Comparison of ENCODE assay signal across 8 mouse cellular contexts in the genomic region with DNA sequence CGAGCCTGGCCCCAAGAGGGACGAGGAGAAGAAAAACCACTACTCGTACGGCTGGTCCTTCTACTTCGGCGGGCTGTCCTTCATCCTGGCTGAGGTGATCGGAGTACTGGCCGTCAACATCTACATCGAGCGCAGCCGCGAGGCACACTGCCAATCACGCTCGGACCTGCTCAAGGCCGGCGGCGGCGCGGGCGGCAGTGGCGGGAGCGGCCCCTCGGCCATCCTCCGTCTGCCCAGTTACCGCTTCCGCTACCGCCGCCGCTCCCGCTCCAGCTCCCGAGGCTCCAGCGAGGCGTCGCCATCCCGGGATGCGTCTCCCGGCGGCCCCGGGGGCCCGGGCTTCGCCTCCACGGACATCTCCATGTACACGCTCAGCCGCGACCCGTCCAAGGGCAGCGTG. TPM values are rescaled to one million over a fixed set of nuclear protein-coding genes. Genes with fewer than 3 reads are reported as not detected.
DNase-seq lines count a peak whose midpoint lies in the region; ATAC-seq and TF ChIP-seq lines count a peak whose summit lies in the region.

No protein-coding gene starts in this region.

- peak overlapping the region; percentile 71 for H3K9ac ChIP-seq in hindbrain, embryonic 15.5 days
- H3K9ac ChIP-seq in liver, embryonic 15.5 days, result no peak overlapping the region
- H3K9ac ChIP-seq in neural tube, embryonic 13.5 days, result peak overlapping the region; percentile 78

- H3K27me3 ChIP-seq in hindbrain, embryonic 15.5 days, result peaks cover 34% of the 10 kb centered on the region
- peaks cover 94% of the 10 kb centered on the region for H3K27me3 ChIP-seq in liver, embryonic 15.5 days
- peaks cover 85% of the 10 kb centered on the region for H3K27me3 ChIP-seq in neural tube, embryonic 13.5 days

- peak overlapping the region; percentile 29 for H3K4me3 ChIP-seq in embryonic fibroblast, embryonic 13.5 days (ENCODE audit: insufficient read depth, low read length)
- peak overlapping the region; percentile 58 for H3K4me3 ChIP-seq in hindbrain, embryonic 15.5 days
- peak overlapping the region; percentile 45 for H3K4me3 ChIP-seq in liver, embryonic 15.5 days (replicated peaks)
- peak overlapping the region; percentile 60 for H3K4me3 ChIP-seq in neural tube, embryonic 13.5 days

- peak overlapping the region; percentile 96 for H3K4me2 ChIP-seq in hindbrain, embryonic 15.5 days
- peak overlapping the region; percentile 72 for H3K4me2 ChIP-seq in liver, embryonic 15.5 days
- peak overlapping the region; percentile 95 for H3K4me2 ChIP-seq in neural tube, embryonic 13.5 days

- 0 out of 2 replicates have a peak, but pooled peaks have one; percentile 6 for ATAC-seq in hindbrain, embryonic 15.5 days (ENCODE audit: low FRiP score, low read depth)
- ATAC-seq in liver, embryonic 15.5 days (ENCODE audit: insufficient read depth), result no peak
- ATAC-seq in neural tube, embryonic 13.5 days (ENCODE audit: low read depth), result no peak
- ATAC-seq in megakaryocyte-erythroid progenitor cell, adult 5-6 weeks (replicated peaks; ENCODE audit: low FRiP score, low TSS enrichment, poor library complexity, severe bottlenecking), result no peak

- no peaks in the 10 kb centered on the region for H3K36me3 ChIP-seq in hindbrain, embryonic 15.5 days
- H3K36me3 ChIP-seq in liver, embryonic 15.5 days (replicated peaks), result no peaks in the 10 kb centered on the region
- H3K36me3 ChIP-seq in neural tube, embryonic 13.5 days, result no peaks in the 10 kb centered on the region

- 2% methylated on average over 37 of the region's 47 CpGs for WGBS in hindbrain, embryonic 15.5 days
- 1% methylated on average over 47 of the region's 47 CpGs for WGBS in liver, embryonic 15.5 days (ENCODE audit: insufficient replicate concordance)
- under 1% methylated on average over 44 of the region's 47 CpGs for WGBS in neural tube, embryonic 13.5 days

- peak; percentile 51 for DNase-seq in A20 (ENCODE audit: low read depth, low spot score)
- peak; percentile 75 for DNase-seq in adrenal gland, postnatal 10 days
- no peak for DNase-seq in thymus, postnatal 36 days

- TF ChIP-seq POLR2A in embryonic fibroblast, embryonic 13.5 days (IDR thresholded peaks at IDR 0.05; ENCODE audit: low read depth, low read length), result no peak

- no peak overlapping the region for H3K27ac ChIP-seq in embryonic fibroblast, embryonic 13.5 days (ENCODE audit: insufficient read depth, low read length)
- 0 out of 2 replicates have a peak overlapping the region, but pooled peaks have one; percentile 40 for H3K27ac ChIP-seq in hindbrain, embryonic 15.5 days (replicated peaks)
- H3K27ac ChIP-seq in liver, embryonic 15.5 days (replicated peaks), result no peak overlapping the region
- H3K27ac ChIP-seq in neural tube, embryonic 13.5 days (replicated peaks), result no peak overlapping the region

- no peak for TF ChIP-seq CTCF in embryonic fibroblast, embryonic 13.5 days (IDR thresholded peaks at IDR 0.05; ENCODE audit: borderline replicate concordance, insufficient read depth, low read length)

- H3K9me3 ChIP-seq in hindbrain, embryonic 15.5 days, result no peaks in the 10 kb centered on the region
- no peaks in the 10 kb centered on the region for H3K9me3 ChIP-seq in liver, embryonic 15.5 days (replicated peaks)
- no peaks in the 10 kb centered on the region for H3K9me3 ChIP-seq in neural tube, embryonic 13.5 days

- H3K4me1 ChIP-seq in embryonic fibroblast, embryonic 13.5 days (ENCODE audit: control insufficient read depth, insufficient read depth, low read length), result no peaks in the 10 kb centered on the region
- H3K4me1 ChIP-seq in hindbrain, embryonic 15.5 days (replicated peaks), result peaks cover 28% of the 10 kb centered on the region
- H3K4me1 ChIP-seq in liver, embryonic 15.5 days (replicated peaks), result peaks cover 6% of the 10 kb centered on the region; the same call in 1 of the 2 replicates
- peaks cover 32% of the 10 kb centered on the region for H3K4me1 ChIP-seq in neural tube, embryonic 13.5 days (replicated peaks)

RNA-seq across cellular contexts. Expression of gene Cacng6, which starts 9.1 kb away (rescaled TPM):
- total RNA-seq in adrenal gland, postnatal 10 days (2021), result 1 to 10 TPM; 1.5 to 6.5 TPM
- polyA plus RNA-seq in embryonic fibroblast, embryonic 13.5 days (2011; ENCODE audit: insufficient read length, low read depth, missing spikeins), result not detected in 2 replicates
- 0.18 TPM in 1 of 2 replicates, not detected in the other for polyA plus RNA-seq in hindbrain, embryonic 15.5 days (2015; fragmentation: Nextera tagmentation; extraction: Ambion mirVana)
- polyA plus RNA-seq in liver, embryonic 15.5 days (2015; fragmentation: Nextera tagmentation; extraction: Ambion mirVana), result 0.35 and 0.66 TPM in 2 replicates
- polyA plus RNA-seq in neural tube, embryonic 13.5 days (2015; fragmentation: Nextera tagmentation; extraction: Ambion mirVana), result 0.10 and 0.69 TPM in 2 replicates
- not detected in 2 replicates for total RNA-seq in megakaryocyte-erythroid progenitor cell, adult 5-6 weeks (2014; fragmentation: Nextera tagmentation)
- not detected in 2 replicates for total RNA-seq in megakaryocyte-erythroid progenitor cell, adult 5-6 weeks (2017)

RNA-seq across cellular contexts. Expression of gene Cacng8, which starts 24.4 kb away (rescaled TPM):
- total RNA-seq in adrenal gland, postnatal 10 days (2021), result 1 to 10 TPM; 2.5 to 3.3 TPM
- 3.7 and 4.1 TPM in 2 replicates for polyA plus RNA-seq in embryonic fibroblast, embryonic 13.5 days (2011; ENCODE audit: insufficient read length, low read depth, missing spikeins)
- polyA plus RNA-seq in hindbrain, embryonic 15.5 days (2015; fragmentation: Nextera tagmentation; extraction: Ambion mirVana), result 11.5 and 14.6 TPM in 2 replicates
- polyA plus RNA-seq in liver, embryonic 15.5 days (2015; fragmentation: Nextera tagmentation; extraction: Ambion mirVana), result not detected in 2 replicates
- polyA plus RNA-seq in neural tube, embryonic 13.5 days (2015; fragmentation: Nextera tagmentation; extraction: Ambion mirVana), result 12.1 and 12.8 TPM in 2 replicates
- not detected in 2 replicates for total RNA-seq in megakaryocyte-erythroid progenitor cell, adult 5-6 weeks (2014; fragmentation: Nextera tagmentation)
- total RNA-seq in megakaryocyte-erythroid progenitor cell, adult 5-6 weeks (2017), result not detected in 2 replicates

Comparison
In these comparisons a context has a peak if more than half of its experiments do, and no peak if none do; other contexts are left out.
1. DNase-seq: peak in A20 (single experiment) and adrenal gland, postnatal 10 days (single experiment); none in thymus, postnatal 36 days (0 of 2).
2. Peak in every context shown above with its lines, with median percentiles within 50 percentile points of each other: H3K4me3 ChIP-seq and H3K4me2 ChIP-seq.